Mouse (Mus musculus) lung, postnatal 0 days (tissue): ENCODE measurements around the gene Fnbp1.

Source experiments
- CTCF ChIP-seq: IDR thresholded peaks from 2 replicates; pipeline ENCODE4 v1.5.1; 2016; ENCODE audit warnings: antibody characterized with exemption, mild to moderate bottlenecking
- EP300 ChIP-seq: IDR thresholded peaks from 2 replicates; pipeline ENCODE4 v1.6.1; 2016; ENCODE audit warnings: antibody characterized with exemption, mild to moderate bottlenecking, control low read depth

GRCm38 (mm10) chr2:31106621-31107320 is 35.0 kb downstream of the Fnbp1 start:
- TF ChIP-seq CTCF: no peak
- TF ChIP-seq EP300: no peak
